Mouse (Mus musculus): ENCODE measurements around the gene Prkcb.

Prkcb gene

GRCm38 (mm10) chr7:122476697-122477096, 188.1 kb downstream of the Prkcb start:
- no peak for DNase-seq

- no peak for DNase-seq
These were observed 188.6 kb downstream of the Prkcb start for GRCm38 (mm10) chr7:122477118-122477517.

- no peak for DNase-seq
These were observed 189.3 kb downstream of the Prkcb start for GRCm38 (mm10) chr7:122477566-122478564.

- no peak for DNase-seq
These were observed 195.4 kb downstream of the Prkcb start for GRCm38 (mm10) chr7:122483949-122484348.

GRCm38 (mm10) chr7:122487929-122488571, 199.5 kb downstream of the Prkcb start:
- no peak for DNase-seq

- DNase-seq: no peak
These were observed 203.5 kb downstream of the Prkcb start for GRCm38 (mm10) chr7:122492041-122492440.

GRCm38 (mm10) chr7:122492936-122493335, 204.4 kb downstream of the Prkcb start:
- DNase-seq: no peak

- DNase-seq: no peak
These were observed 205.5 kb downstream of the Prkcb start for GRCm38 (mm10) chr7:122494088-122494487.

GRCm38 (mm10) chr7:122497516-122497915, 209.0 kb downstream of the Prkcb start:
- DNase-seq: no peak

- DNase-seq: no peak
These were observed 209.9 kb downstream of the Prkcb start for GRCm38 (mm10) chr7:122498461-122498860.

- DNase-seq: no peak
These were observed 211.4 kb downstream of the Prkcb start for GRCm38 (mm10) chr7:122499743-122500597.

- no peak for DNase-seq
These were observed 217.9 kb downstream of the Prkcb start for GRCm38 (mm10) chr7:122506467-122506866.

- DNase-seq: no peak
These were observed 221.4 kb downstream of the Prkcb start for GRCm38 (mm10) chr7:122509903-122510302.

GRCm38 (mm10) chr7:122512430-122512966, 223.9 kb downstream of the Prkcb start:
- peak; percentile 9 for DNase-seq

GRCm38 (mm10) chr7:122520850-122521638, 232.5 kb downstream of the Prkcb start:
- DNase-seq: no peak

GRCm38 (mm10) chr7:122528201-122528600, 239.7 kb downstream of the Prkcb start:
- DNase-seq: no peak

GRCm38 (mm10) chr7:122528646-122529045, 240.1 kb downstream of the Prkcb start:
- no peak for DNase-seq

GRCm38 (mm10) chr7:122533566-122534360, 245.2 kb downstream of the Prkcb start:
- no peak for DNase-seq

- DNase-seq: no peak
These were observed 256.1 kb downstream of the Prkcb start for GRCm38 (mm10) chr7:122544616-122545015.

GRCm38 (mm10) chr7:122556575-122557140, 268.1 kb downstream of the Prkcb start:
- no peak for DNase-seq

All from right cerebral cortex, postnatal 4 days (tissue).